Mouse (Mus musculus) spleen, adult 2 months (tissue): ENCODE results near the gene Ifngr1.

Experiments used
- CTCF ChIP-seq: fragments of 200-500 bp; IDR thresholded peaks from 2 replicates; pipeline ENCODE4 v1.5.1; 2011; ENCODE audit warnings: mild to moderate bottlenecking, inconsistent platforms; ENCODE audit not compliant: insufficient read depth, insufficient read length, insufficient replicate concordance; ENCODE audit errors: extremely low read depth
- POLR2A ChIP-seq: fragments of 200-500 bp; IDR thresholded peaks from 2 replicates; pipeline ENCODE4 v1.6.1; 2011; ENCODE audit warnings: low read depth, low read length, inconsistent platforms

DNA sequence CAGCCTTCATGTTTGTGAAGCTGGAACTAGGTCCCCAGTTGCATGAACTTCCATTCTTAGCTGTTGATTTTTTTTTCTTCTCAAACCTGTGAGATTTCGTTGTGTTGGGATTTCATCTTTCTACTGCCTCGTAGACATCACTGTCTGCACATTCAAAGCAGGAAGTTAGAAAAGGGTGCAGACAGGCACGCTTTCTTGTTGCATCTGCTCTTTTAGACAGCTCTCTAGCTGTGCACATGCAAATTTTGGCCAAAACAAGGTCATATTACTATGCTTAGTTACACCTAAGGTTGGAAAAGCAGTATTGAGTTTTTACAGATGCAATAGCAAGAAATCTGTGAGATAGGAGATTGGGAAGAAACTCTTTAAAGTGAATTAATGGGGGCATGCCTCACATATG lies 4.5 kb upstream of the Ifngr1 start:
- TF ChIP-seq CTCF (no peak), POLR2A (no peak)
